Mouse (Mus musculus): ENCODE data around the gene Cfap206. TPM values are rescaled to one million over a fixed set of nuclear protein-coding genes. Genes with fewer than 3 reads are reported as not detected.

The Cfap206 gene
- under 1 TPM in 1 of 2 experiments, not detected in 1; 0.16 TPM for total RNA-seq (2021)
- polyA plus RNA-seq (2012; rRNA removed): 0.23 and 0.47 TPM in 2 replicates
- long read RNA-seq, partial matches to known transcripts: 0 of 1 reads
- long read RNA-seq, other reads (novel, unspliced or antisense): 1 of 1 reads

DNA sequence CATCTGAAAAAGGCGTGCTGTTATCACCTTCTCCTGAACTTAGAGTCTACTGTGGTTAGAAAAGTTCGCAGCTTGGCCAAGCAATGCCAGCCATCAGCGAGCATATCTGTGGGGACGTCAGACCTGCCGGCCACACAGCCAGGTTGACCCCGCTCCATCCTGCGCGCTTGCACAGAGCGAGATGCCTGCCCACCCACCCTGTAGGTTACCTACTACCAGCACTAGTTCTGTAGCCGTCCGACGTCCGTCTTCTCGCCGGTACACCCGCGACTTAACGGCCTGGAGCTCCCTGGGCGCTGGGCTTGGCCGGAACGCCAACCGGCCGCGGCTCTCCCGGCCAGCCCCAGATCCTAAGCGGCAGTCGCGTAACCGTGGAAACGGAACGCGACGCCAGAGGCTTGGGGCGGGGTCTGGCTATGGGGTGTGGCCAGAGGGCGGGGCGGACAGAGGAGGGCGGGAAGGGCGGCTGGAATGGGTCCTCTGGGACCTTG lies at the start of gene Cfap206:
Cfap206 (minus strand) TSS at position 356 of the 491 bp plus-strand sequence.
- no peaks in the 10 kb centered on the region for H3K27me3 ChIP-seq (ENCODE audit: control insufficient read depth, insufficient read depth, low read length)
- no peak within 1 kb of the TSS for H3K27ac ChIP-seq
- no peaks in the 10 kb centered on the region; the same call in 1 of the 2 replicates for H3K4me1 ChIP-seq (ENCODE audit: control insufficient read depth, insufficient read depth, low read length)
- peak within 1 kb of the TSS; percentile 44 for H3K4me3 ChIP-seq
- TF ChIP-seq CTCF (IDR thresholded peaks at IDR 0.05): no peak
- TF ChIP-seq POLR2A (IDR thresholded peaks at IDR 0.05; ENCODE audit: insufficient read depth, low read depth, low read length): no peak
- TF ChIP-seq EP300 (IDR thresholded peaks at IDR 0.05; ENCODE audit: insufficient read depth, low read depth, low read length): no peak
- H3K9ac ChIP-seq (ENCODE audit: low read depth, low read length): no peak within 1 kb of the TSS
- WGBS: 1% methylated on average over 38 of the region's 38 CpGs
- H3K79me2 ChIP-seq (replicated peaks; ENCODE audit: control insufficient read depth, insufficient read depth, low read length): no peaks in the 10 kb centered on the region
- no peaks in the 10 kb centered on the region for H3K36me3 ChIP-seq (ENCODE audit: control insufficient read depth, insufficient read depth, low read length)
- DNase-seq: peak; percentile 60 to 63
- intact Hi-C loops (cut with DNase I): loop anchor here (5.0 kb wide), 1 partner anchor 47 kb away; the partner anchor contains the start of gene Smim8

DNA sequence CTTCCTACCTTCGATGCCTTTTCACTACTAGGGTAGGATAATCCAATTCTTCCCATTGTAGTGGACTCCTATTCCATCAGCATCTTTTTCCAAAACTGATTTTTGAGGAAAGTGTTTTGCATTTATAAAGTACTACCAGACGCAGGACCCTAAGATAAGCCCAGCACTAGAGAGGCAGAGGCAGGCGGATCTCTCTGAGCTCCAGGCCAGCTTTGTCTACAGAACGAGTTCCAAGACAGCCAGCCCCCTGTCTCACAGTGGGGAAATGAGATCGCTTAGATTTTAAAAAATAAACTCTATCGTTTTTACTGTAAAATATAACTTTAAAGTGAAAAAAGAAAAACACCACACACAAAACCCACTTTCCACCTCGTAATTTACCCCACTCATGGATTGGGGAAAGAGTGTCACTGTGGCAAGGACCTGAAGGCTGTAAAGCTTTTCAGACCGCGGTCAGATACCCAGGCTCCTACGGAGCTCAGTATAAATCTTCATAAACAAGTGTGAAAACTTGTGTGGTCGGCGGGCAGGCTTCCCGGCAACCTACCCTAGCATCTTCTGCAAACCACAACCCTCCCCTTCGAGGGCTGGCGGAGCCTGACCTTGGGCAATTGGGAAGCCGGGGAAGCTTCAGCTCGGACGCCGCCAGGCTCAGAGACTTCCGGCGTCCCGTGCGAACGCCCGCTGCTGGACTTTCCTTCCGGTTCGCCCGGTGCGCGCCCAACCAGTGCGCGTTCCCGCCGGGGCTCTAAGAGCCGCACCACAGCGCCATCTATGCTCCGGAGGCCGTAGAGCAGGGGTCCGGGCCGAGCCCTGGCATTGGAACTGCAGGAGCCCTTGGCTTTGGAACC lies 47.9 kb upstream of the Cfap206 start, which contains the start of gene Smim8:
Smim8 (minus strand) TSS at position 747 of the 851 bp plus-strand sequence.
- Histone ChIP-seq H3K79me2 (replicated peaks; ENCODE audit: control insufficient read depth, insufficient read depth, low read length) (no peaks in the 10 kb centered on the region), H3K4me1 (ENCODE audit: control insufficient read depth, insufficient read depth, low read length) (no peaks in the 10 kb centered on the region), H3K9ac (ENCODE audit: low read depth, low read length) (peak within 1 kb of the TSS; percentile 72), H3K4me3 (peak within 1 kb of the TSS; percentile 73), H3K27ac (peak within 1 kb of the TSS; percentile 75), H3K27me3 (ENCODE audit: control insufficient read depth, insufficient read depth, low read length) (no peaks in the 10 kb centered on the region), H3K36me3 (ENCODE audit: control insufficient read depth, insufficient read depth, low read length) (no peaks in the 10 kb centered on the region)
- DNase-seq: peak; percentile 92 to 96
- peak; percentile 88 for TF ChIP-seq POLR2A (IDR thresholded peaks at IDR 0.05; ENCODE audit: insufficient read depth, low read depth, low read length)
- TF ChIP-seq CTCF (IDR thresholded peaks at IDR 0.05): peak; percentile 98
- TF ChIP-seq EP300 (IDR thresholded peaks at IDR 0.05; ENCODE audit: insufficient read depth, low read depth, low read length): no peak
- intact Hi-C loops (cut with DNase I): loop anchor here (1.0 to 5.0 kb wide), 4 partner anchors 46 to 449 kb away; partner anchors contain the start of genes C9orf72, Cfap206 and Slc35a1
- WGBS: 4% methylated on average over 40 of the region's 40 CpGs

- WGBS: 36% methylated on average over 8 of the region's 8 CpGs
Measured at GRCm38 (mm10) chr4:34771652-34772371, 41.8 kb upstream of the Cfap206 start.

DNA sequence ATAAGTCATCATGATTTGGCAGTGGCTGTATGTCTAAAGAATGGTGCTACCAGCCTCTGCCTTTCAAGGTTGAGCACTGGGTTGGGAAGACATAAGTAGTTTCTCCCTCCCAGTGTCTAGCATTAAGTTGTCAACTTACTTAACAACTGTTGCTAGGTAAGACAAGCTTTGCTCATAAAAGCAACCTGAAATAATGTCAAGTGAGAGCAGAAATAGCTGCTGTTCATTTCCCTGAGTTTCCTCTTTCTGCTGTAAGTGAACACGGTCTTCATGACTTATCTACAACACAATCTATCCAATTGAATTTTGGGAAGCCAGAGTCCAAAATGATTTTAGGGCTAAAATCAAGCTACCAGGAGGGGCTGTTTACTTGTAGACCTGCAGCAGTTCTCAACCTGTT lies 26.2 kb upstream of the Cfap206 start, which contains the start of gene Gm136:
Gm136 (minus strand) TSS at position 101 of the 400 bp plus-strand sequence.
- Histone ChIP-seq H3K4me1 (ENCODE audit: control insufficient read depth, insufficient read depth, low read length) (no peaks in the 10 kb centered on the region), H3K9ac (ENCODE audit: low read depth, low read length) (no peak within 1 kb of the TSS), H3K79me2 (replicated peaks; ENCODE audit: control insufficient read depth, insufficient read depth, low read length) (no peaks in the 10 kb centered on the region), H3K27me3 (ENCODE audit: control insufficient read depth, insufficient read depth, low read length) (no peaks in the 10 kb centered on the region), H3K36me3 (ENCODE audit: control insufficient read depth, insufficient read depth, low read length) (no peaks in the 10 kb centered on the region), H3K4me3 (no peak within 1 kb of the TSS), H3K27ac (no peak within 1 kb of the TSS)
- TF ChIP-seq CTCF (IDR thresholded peaks at IDR 0.05) (no peak), POLR2A (IDR thresholded peaks at IDR 0.05; ENCODE audit: insufficient read depth, low read depth, low read length) (no peak), EP300 (IDR thresholded peaks at IDR 0.05; ENCODE audit: insufficient read depth, low read depth, low read length) (no peak)
- WGBS: 68% methylated on average over 1 of the region's 1 CpGs
- intact Hi-C loops (cut with DNase I): no loop called here
- DNase-seq: no peak

More at GRCm38 (mm10) chr4:34771652-34772371, 41.8 kb upstream of the Cfap206 start:
- H3K9ac ChIP-seq (ENCODE audit: low read depth, low read length): no peak overlapping the region
- no peaks in the 10 kb centered on the region for H3K27me3 ChIP-seq (ENCODE audit: control insufficient read depth, insufficient read depth, low read length)
- DNase-seq: no peak
- H3K4me3 ChIP-seq: no peak overlapping the region
- no peaks in the 10 kb centered on the region for H3K36me3 ChIP-seq (ENCODE audit: control insufficient read depth, insufficient read depth, low read length)
- intact Hi-C loops (cut with DNase I): no loop called here
- no peaks in the 10 kb centered on the region for H3K4me1 ChIP-seq (ENCODE audit: control insufficient read depth, insufficient read depth, low read length)
- no peaks in the 10 kb centered on the region for H3K79me2 ChIP-seq (replicated peaks; ENCODE audit: control insufficient read depth, insufficient read depth, low read length)
- TF ChIP-seq EP300 (IDR thresholded peaks at IDR 0.05; ENCODE audit: insufficient read depth, low read depth, low read length): no peak
- TF ChIP-seq POLR2A (IDR thresholded peaks at IDR 0.05; ENCODE audit: insufficient read depth, low read depth, low read length): no peak
- TF ChIP-seq CTCF (IDR thresholded peaks at IDR 0.05): no peak
- no peak overlapping the region for H3K27ac ChIP-seq

DNA sequence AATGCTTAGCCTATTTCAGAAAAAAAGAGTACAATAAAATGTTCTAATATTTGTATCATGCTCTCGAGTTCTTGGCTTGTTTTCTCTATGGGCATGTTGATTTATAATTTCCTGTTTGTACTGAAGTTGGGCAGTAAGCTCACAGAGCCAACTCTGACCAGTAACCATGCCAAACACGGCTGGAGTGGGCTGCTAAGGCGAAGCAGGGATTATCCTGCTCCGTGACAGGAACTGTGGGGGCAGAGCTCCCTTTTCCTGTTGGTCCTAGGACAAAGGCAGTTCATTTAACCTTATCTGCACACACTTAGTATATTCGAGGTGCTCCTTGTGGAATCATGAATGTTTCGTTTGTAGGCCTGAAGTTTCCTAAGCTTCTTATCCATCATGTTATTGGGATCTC lies 19.2 kb upstream of the Cfap206 start:
- no peak for DNase-seq
- no peak for TF ChIP-seq CTCF (IDR thresholded peaks at IDR 0.05)
- no peak for TF ChIP-seq POLR2A (IDR thresholded peaks at IDR 0.05; ENCODE audit: insufficient read depth, low read depth, low read length)
- TF ChIP-seq EP300 (IDR thresholded peaks at IDR 0.05; ENCODE audit: insufficient read depth, low read depth, low read length): no peak
- no peak overlapping the region for H3K4me3 ChIP-seq
- no peaks in the 10 kb centered on the region for H3K27me3 ChIP-seq (ENCODE audit: control insufficient read depth, insufficient read depth, low read length)
- no peak overlapping the region for H3K27ac ChIP-seq
- no peaks in the 10 kb centered on the region; the same call in 1 of the 2 replicates for H3K4me1 ChIP-seq (ENCODE audit: control insufficient read depth, insufficient read depth, low read length)
- intact Hi-C loops (cut with DNase I): no loop called here
- H3K9ac ChIP-seq (ENCODE audit: low read depth, low read length): no peak overlapping the region
- 22% methylated on average over 6 of the region's 6 CpGs for WGBS
- H3K79me2 ChIP-seq (replicated peaks; ENCODE audit: control insufficient read depth, insufficient read depth, low read length): no peaks in the 10 kb centered on the region
- H3K36me3 ChIP-seq (ENCODE audit: control insufficient read depth, insufficient read depth, low read length): peaks cover 2% of the 10 kb centered on the region; the same call in 1 of the 2 replicates
